30 mouse cellular contexts compared by ENCODE assay signal in genomic region chr4:105275616-105276015, GRCm38 (mm10).
DNase-seq lines count a peak whose midpoint lies in the region; ATAC-seq lines count a peak whose summit lies in the region.
"Had no signal": no experiment of that assay in that cellular context is flagged by ENCODE, and none has a peak within 500 bp of the region (broad histone marks: within the 10 kb centered on the region; RNA-seq: fewer than 3 reads in every experiment).

No protein-coding gene starts in this region.

- no peak for DNase-seq in forebrain, embryonic 10.5 days (ENCODE audit: extremely low spot score, low spot score)
- DNase-seq in forebrain, embryonic 14.5 days (ENCODE audit: low spot score) = no peak
- DNase-seq in kidney, adult 18-20 months = peak; percentile 23
- no peak for DNase-seq in kidney, postnatal 36 days
- no peak for DNase-seq in midbrain, embryonic 10.5 days (ENCODE audit: low spot score)
- DNase-seq in yolk sac, embryonic 10.5 days (ENCODE audit: low spot score) = no peak
- DNase-seq in urinary bladder, postnatal 14 days (ENCODE audit: low spot score) = no peak
- DNase-seq: adrenal gland, adult 8-10 months; cerebellum, adult 8-10 months; cerebellum, postnatal 25 days; gastrocnemius, postnatal 36 days; heart, adult 18-20 months; layer of hippocampus, postnatal 36 days; left cerebral cortex, postnatal 4 days; liver; retina, postnatal 1 day; right cerebral cortex, postnatal 14 days had no signal

- no peak overlapping the region for H3K4me2 ChIP-seq in forebrain, embryonic 14.5 days (ENCODE audit: low read length)
- no peak overlapping the region for H3K4me2 ChIP-seq in midbrain, embryonic 13.5 days (replicated peaks)
- H3K4me2 ChIP-seq: embryonic facial prominence, embryonic 15.5 days; forebrain, embryonic 13.5 days; heart, embryonic 12.5 days; kidney, embryonic 15.5 days; liver, embryonic 15.5 days; lung, embryonic 15.5 days; midbrain, embryonic 15.5 days; neural tube, embryonic 15.5 days; stomach, embryonic 15.5 days had no signal

- peak overlapping the region; percentile 74 for H3K27ac ChIP-seq in forebrain, embryonic 10.5 days
- H3K27ac ChIP-seq in forebrain, embryonic 14.5 days (ENCODE audit: low read depth, low read length) = no peak overlapping the region
- peak overlapping the region; percentile 70 for H3K27ac ChIP-seq in midbrain, embryonic 10.5 days (replicated peaks)
- H3K27ac ChIP-seq in midbrain, embryonic 13.5 days = no peak overlapping the region
- H3K27ac ChIP-seq: embryonic facial prominence, embryonic 15.5 days; forebrain, embryonic 13.5 days; kidney, embryonic 15.5 days; liver, embryonic 15.5 days; lung, embryonic 15.5 days; macrophage; midbrain, embryonic 15.5 days; neural tube, embryonic 15.5 days; stomach, embryonic 15.5 days had no signal

- no peaks in the 10 kb centered on the region for H3K9me3 ChIP-seq in forebrain, embryonic 10.5 days
- H3K9me3 ChIP-seq in forebrain, embryonic 14.5 days (replicated peaks; ENCODE audit: control insufficient read depth, low read length) = no peaks in the 10 kb centered on the region
- H3K9me3 ChIP-seq in midbrain, embryonic 10.5 days (replicated peaks) = no peaks in the 10 kb centered on the region
- no peaks in the 10 kb centered on the region for H3K9me3 ChIP-seq in midbrain, embryonic 13.5 days
- H3K9me3 ChIP-seq: embryonic facial prominence, embryonic 15.5 days; forebrain, embryonic 13.5 days; heart, embryonic 12.5 days; kidney, embryonic 15.5 days; liver, embryonic 15.5 days; lung, embryonic 15.5 days; midbrain, embryonic 15.5 days; neural tube, embryonic 15.5 days; stomach, embryonic 15.5 days had no signal

- no peak overlapping the region for H3K9ac ChIP-seq in forebrain, embryonic 14.5 days (ENCODE audit: low read length)
- H3K9ac ChIP-seq in midbrain, embryonic 13.5 days (replicated peaks) = no peak overlapping the region
- H3K9ac ChIP-seq: embryonic facial prominence, embryonic 15.5 days; forebrain, embryonic 13.5 days; heart, embryonic 12.5 days; kidney, embryonic 15.5 days; liver, embryonic 15.5 days; lung, embryonic 15.5 days; midbrain, embryonic 15.5 days; neural tube, embryonic 15.5 days; stomach, embryonic 15.5 days had no signal

- peaks cover 42% of the 10 kb centered on the region for H3K4me1 ChIP-seq in forebrain, embryonic 10.5 days
- H3K4me1 ChIP-seq in forebrain, embryonic 14.5 days (ENCODE audit: control insufficient read depth, insufficient read depth, low read length) = peaks cover 3% of the 10 kb centered on the region
- H3K4me1 ChIP-seq in midbrain, embryonic 10.5 days = peaks cover 45% of the 10 kb centered on the region
- peaks cover 16% of the 10 kb centered on the region for H3K4me1 ChIP-seq in midbrain, embryonic 13.5 days (replicated peaks)
- H3K4me1 ChIP-seq: embryonic facial prominence, embryonic 15.5 days; liver, embryonic 15.5 days; stomach, embryonic 15.5 days had no signal

- no peaks in the 10 kb centered on the region for H3K36me3 ChIP-seq in forebrain, embryonic 10.5 days (replicated peaks)
- no peaks in the 10 kb centered on the region for H3K36me3 ChIP-seq in forebrain, embryonic 14.5 days (ENCODE audit: control insufficient read depth, insufficient read depth, low read length)
- H3K36me3 ChIP-seq in midbrain, embryonic 10.5 days = no peaks in the 10 kb centered on the region
- no peaks in the 10 kb centered on the region for H3K36me3 ChIP-seq in midbrain, embryonic 13.5 days
- H3K36me3 ChIP-seq: embryonic facial prominence, embryonic 15.5 days; heart, embryonic 12.5 days; kidney, embryonic 15.5 days; liver, embryonic 15.5 days; lung, embryonic 15.5 days; midbrain, embryonic 15.5 days; neural tube, embryonic 15.5 days; stomach, embryonic 15.5 days had no signal

- no peaks in the 10 kb centered on the region for H3K27me3 ChIP-seq in forebrain, embryonic 10.5 days (ENCODE audit: poor library complexity, severe bottlenecking)
- H3K27me3 ChIP-seq in forebrain, embryonic 14.5 days (replicated peaks; ENCODE audit: control insufficient read depth, insufficient read depth, low read length) = no peaks in the 10 kb centered on the region
- no peaks in the 10 kb centered on the region for H3K27me3 ChIP-seq in midbrain, embryonic 10.5 days (ENCODE audit: low read depth, poor library complexity, severe bottlenecking)
- H3K27me3 ChIP-seq in midbrain, embryonic 13.5 days = no peaks in the 10 kb centered on the region
- H3K27me3 ChIP-seq: embryonic facial prominence, embryonic 15.5 days; forebrain, embryonic 13.5 days; heart, embryonic 12.5 days; kidney, embryonic 15.5 days; liver, embryonic 15.5 days; lung, embryonic 15.5 days; midbrain, embryonic 15.5 days; neural tube, embryonic 15.5 days; stomach, embryonic 15.5 days had no signal

- 67% methylated on average over 3 of the region's 3 CpGs for WGBS in forebrain, embryonic 10.5 days
- WGBS in forebrain, embryonic 14.5 days = 68% methylated on average over 3 of the region's 3 CpGs
- 39% methylated on average over 3 of the region's 3 CpGs for WGBS in midbrain, embryonic 10.5 days
- WGBS in midbrain, embryonic 13.5 days = 49% methylated on average over 3 of the region's 3 CpGs

- no peak for ATAC-seq in forebrain, embryonic 14.5 days
- no peak for ATAC-seq in midbrain, embryonic 13.5 days
- ATAC-seq: CD4-positive, CD25-positive, alpha-beta regulatory T cell, adult 4 months; forebrain, embryonic 13.5 days; intestine, embryonic 16.5 days; midbrain, embryonic 15.5 days had no signal

- H3K4me3 ChIP-seq in forebrain, embryonic 10.5 days = no peak overlapping the region
- no peak overlapping the region for H3K4me3 ChIP-seq in forebrain, embryonic 14.5 days (ENCODE audit: low read depth, low read length)
- H3K4me3 ChIP-seq in midbrain, embryonic 10.5 days = no peak overlapping the region
- H3K4me3 ChIP-seq in midbrain, embryonic 13.5 days (replicated peaks) = no peak overlapping the region
- H3K4me3 ChIP-seq: embryonic facial prominence, embryonic 15.5 days; forebrain, embryonic 13.5 days; heart, embryonic 12.5 days; kidney, embryonic 15.5 days; liver, embryonic 15.5 days; lung, embryonic 15.5 days; midbrain, embryonic 15.5 days; neural tube, embryonic 15.5 days; stomach, embryonic 15.5 days had no signal

Comparison
In these comparisons a context has a peak if more than half of its experiments do, and no peak if none do; other contexts are left out.
1. H3K27ac ChIP-seq: peak in forebrain, embryonic 10.5 days (single experiment) and midbrain, embryonic 10.5 days (single experiment); none in forebrain, embryonic 14.5 days (single experiment) and midbrain, embryonic 13.5 days (single experiment).